Mouse (Mus musculus): ENCODE data around the gene Phf20. TPM values are rescaled to one million over a fixed set of nuclear protein-coding genes. Genes with fewer than 3 reads are reported as not detected.

Gene Phf20
- polyA plus RNA-seq (2012; rRNA removed; ENCODE audit: low replicate concordance): 19.7 and 26.1 TPM in 2 replicates

GRCm38 (mm10) chr2:156196302-156197128 is at the start of gene Phf20:
TSS of gene Phf20 (plus strand) at chr2:156196466.

GRCm38 (mm10) chr2:156180094-156180821 is 16.0 kb upstream of the Phf20 start, which contains the start of gene Rbm39:
TSS of gene Rbm39 (minus strand) at chr2:156180238.

GRCm38 (mm10) chr2:156312297-156312897 is 116.1 kb downstream of the Phf20 start, which contains the start of the genes Cnbd2 and Scand1:
TSS of gene Cnbd2 (plus strand) at chr2:156312299.
TSS of gene Scand1 (minus strand) at chr2:156312704.

Other genes with a start within 250 kb of the Phf20 start
- gene Cep250, start 240.0 kb upstream of the Phf20 start, polyA plus RNA-seq (2012; rRNA removed; ENCODE audit: low replicate concordance): 11.2 and 13.4 TPM in 2 replicates
- 5.0 and 7.3 TPM in 2 replicates for gene 6430550D23Rik, start 188.5 kb upstream of the Phf20 start, polyA plus RNA-seq (2012; rRNA removed; ENCODE audit: low replicate concordance)
- gene Ergic3, start 188.4 kb upstream of the Phf20 start, polyA plus RNA-seq (2012; rRNA removed; ENCODE audit: low replicate concordance): 307 and 318 TPM in 2 replicates
- 1.9 TPM in 1 of 2 replicates, not detected in the other for gene Fer1l4, start 143.5 kb upstream of the Phf20 start, polyA plus RNA-seq (2012; rRNA removed; ENCODE audit: low replicate concordance)
- gene Spag4, start 131.3 kb upstream of the Phf20 start, polyA plus RNA-seq (2012; rRNA removed; ENCODE audit: low replicate concordance): 4.5 and 12.0 TPM in 2 replicates
- gene Cpne1, start 84.5 kb upstream of the Phf20 start, polyA plus RNA-seq (2012; rRNA removed; ENCODE audit: low replicate concordance): 90.6 and 117 TPM in 2 replicates
- gene Rbm12, start 84.5 kb upstream of the Phf20 start, polyA plus RNA-seq (2012; rRNA removed; ENCODE audit: low replicate concordance): 5.2 and 21.9 TPM in 2 replicates
- gene Gm28036, start 69.4 kb upstream of the Phf20 start, polyA plus RNA-seq (2012; rRNA removed; ENCODE audit: low replicate concordance): 2.5 and 6.9 TPM in 2 replicates
- 273 and 327 TPM in 2 replicates for gene Romo1, start 52.4 kb upstream of the Phf20 start, polyA plus RNA-seq (2012; rRNA removed; ENCODE audit: low replicate concordance)
- gene Nfs1, start 52.3 kb upstream of the Phf20 start, polyA plus RNA-seq (2012; rRNA removed; ENCODE audit: low replicate concordance): 54.8 and 75.3 TPM in 2 replicates
- 35.4 and 56.8 TPM in 2 replicates for gene Rbm39, start 16.2 kb upstream of the Phf20 start, polyA plus RNA-seq (2012; rRNA removed; ENCODE audit: low replicate concordance)
- 1.5 and 2.0 TPM in 2 replicates for gene Cnbd2, start 115.8 kb downstream of the Phf20 start, polyA plus RNA-seq (2012; rRNA removed; ENCODE audit: low replicate concordance)
- gene Scand1, start 116.2 kb downstream of the Phf20 start, polyA plus RNA-seq (2012; rRNA removed; ENCODE audit: low replicate concordance): 61.1 and 140 TPM in 2 replicates
- gene Epb41l1, start 224.4 kb downstream of the Phf20 start, polyA plus RNA-seq (2012; rRNA removed; ENCODE audit: low replicate concordance): 59.8 and 67.2 TPM in 2 replicates

All from subcutaneous adipose tissue, adult 2 months (tissue).